Mouse (Mus musculus): Measurements from ENCODE around the gene Gcg.
A peak's percentile ranks its signal among the peaks of the same experiment; 100 is the strongest.

The Gcg gene

DNA sequence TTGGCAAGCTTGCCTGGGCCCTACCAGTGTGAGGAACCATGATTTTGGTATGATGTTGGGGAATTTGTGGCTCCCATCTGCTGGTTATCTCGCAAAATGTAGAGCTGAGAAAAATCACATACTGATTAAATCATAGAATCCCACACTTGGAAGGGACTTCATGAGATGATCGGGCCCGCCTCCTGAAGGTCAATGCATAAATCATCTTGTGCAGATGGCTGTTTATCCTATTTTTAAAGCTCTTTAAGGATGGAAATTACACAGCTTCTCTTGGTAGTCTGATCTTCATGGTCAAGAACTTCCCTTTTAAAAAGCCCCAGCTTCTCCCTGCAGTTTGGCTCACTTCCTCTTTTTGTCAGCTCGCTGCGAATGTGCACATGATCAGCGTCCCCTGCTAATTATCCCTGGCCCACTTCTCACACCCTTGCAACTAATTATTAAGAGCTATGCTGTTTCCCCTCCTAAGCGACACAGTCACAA is 23.2 kb downstream of the Gcg start:
- peak; percentile 47 for DNase-seq (ENCODE audit: low read depth, low spot score)

DNA sequence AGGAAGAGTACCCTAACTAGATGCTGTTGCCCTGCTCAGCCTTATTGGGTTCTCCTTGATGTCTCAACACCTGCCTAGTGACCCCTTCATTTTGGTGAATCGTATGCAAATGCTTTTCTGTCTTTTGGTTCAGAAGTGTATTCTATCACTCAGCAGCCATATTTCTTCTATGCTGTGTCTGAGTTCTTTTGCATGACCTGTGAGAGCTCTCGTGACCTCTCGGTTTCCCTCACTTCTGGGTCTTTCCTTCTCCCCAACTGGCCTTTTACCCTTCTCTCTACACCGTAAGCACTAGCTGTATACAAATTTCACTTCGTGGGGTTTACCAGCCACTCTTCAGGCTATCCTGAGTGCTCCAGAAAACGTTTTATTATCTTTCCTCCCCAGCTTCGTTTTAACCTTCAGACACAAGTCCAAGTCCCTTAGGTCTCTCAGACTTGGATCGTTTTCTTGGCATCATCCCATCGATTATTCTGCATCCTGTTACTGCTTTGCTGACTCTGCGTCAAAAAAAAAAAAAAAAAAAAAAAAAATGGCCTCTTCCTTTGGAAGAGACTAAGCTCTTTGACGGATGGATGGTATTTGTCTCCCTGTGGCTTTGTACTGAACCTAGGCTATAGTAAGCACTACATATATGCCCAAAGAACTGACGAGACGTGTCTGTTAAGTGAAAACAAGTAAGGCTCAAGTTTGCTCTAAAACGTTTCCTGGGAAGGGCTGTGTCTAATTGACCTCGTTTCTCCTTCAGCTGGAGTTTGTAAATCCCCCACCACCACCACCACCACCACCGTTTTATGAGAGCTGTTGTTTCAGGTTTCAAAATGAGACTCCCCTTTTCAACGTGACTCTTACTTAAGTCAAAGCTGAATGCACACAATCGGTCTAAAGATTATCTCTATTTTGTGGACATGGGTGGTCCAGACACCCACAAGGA is 23.9 kb downstream of the Gcg start:
- DNase-seq (ENCODE audit: low read depth, low spot score) = no peak

DNA sequence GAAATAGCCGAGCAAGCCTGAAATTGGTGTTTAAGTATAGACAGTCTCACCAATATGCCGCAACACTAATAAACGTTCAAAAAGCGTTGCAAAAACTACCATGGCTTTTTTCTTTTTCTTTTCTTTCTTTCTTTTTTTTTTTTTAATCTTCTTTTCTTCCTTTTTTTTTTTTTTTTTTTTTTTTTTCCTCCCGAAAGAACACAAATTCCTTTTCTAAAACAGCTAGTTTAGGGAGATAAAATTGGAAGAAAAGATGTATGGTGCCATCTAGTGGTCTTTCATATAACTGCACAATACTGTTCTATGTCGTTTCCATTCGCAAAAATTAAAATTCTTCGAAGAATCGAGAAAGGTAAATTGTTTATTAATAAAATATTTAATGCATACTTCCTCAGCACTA is 25.4 kb downstream of the Gcg start:
- DNase-seq (ENCODE audit: low read depth, low spot score) = peak; percentile 55

DNA sequence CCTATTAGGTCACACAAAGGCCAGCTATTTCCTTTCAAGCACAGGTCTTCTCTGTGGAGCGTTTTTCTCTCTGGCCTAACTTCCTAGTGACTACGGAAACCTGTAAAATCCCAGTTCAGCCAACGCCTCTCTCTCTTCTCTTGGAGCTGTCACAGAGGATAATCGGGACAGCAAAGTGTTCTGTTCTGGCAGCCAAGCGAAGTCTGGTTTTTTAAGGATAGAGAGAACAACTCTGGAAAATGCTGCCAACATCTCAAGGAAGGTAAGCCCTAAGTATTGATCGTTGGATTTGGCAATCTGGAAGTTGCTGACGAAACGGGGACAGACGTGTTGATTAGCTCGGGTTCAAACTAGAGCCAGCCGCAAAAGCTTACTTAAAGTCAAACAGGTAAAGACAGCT is 28.5 kb downstream of the Gcg start:
- peak; percentile 58 for DNase-seq (ENCODE audit: low read depth, low spot score)

DNA sequence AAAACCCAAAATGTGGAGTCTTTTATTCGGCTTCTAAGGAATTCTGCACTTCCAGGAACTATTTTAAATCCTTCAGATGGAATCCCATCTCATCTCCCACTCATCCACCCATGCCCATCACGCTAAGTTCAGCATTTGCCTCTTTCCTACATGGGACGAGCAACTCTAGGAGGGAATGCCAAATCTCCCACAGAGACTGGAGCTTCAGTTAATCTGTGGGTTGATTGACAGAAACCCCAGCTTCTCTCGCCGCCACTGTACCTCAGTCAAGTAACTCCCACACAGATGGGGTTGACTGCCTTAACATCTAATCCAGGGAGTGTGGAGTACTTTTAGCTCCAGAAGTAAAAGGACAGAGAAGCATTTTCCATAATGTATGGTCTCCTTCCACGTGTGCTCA is 29.4 kb downstream of the Gcg start:
- peak; percentile 87 for DNase-seq (ENCODE audit: low read depth, low spot score)

DNA sequence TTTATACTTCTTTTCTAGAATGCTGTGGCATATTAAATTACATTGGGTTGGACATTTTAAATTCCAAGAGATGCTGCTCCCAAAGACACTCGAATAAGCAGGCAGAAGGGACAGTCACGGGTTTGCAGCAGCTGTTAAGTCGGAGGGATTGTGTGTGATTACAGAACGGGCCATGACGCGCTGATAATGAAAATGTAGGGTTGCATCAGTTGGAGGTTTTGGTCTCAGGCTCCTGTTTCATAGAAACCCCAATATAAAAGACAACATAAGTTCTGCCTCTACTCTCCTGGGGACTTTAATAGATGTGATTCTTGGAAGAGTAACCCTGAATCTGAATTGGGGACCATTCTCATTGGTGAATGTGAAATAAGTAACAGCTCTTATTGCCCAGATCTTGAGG is 33.1 kb downstream of the Gcg start:
- DNase-seq (ENCODE audit: low read depth, low spot score) = no peak

DNA sequence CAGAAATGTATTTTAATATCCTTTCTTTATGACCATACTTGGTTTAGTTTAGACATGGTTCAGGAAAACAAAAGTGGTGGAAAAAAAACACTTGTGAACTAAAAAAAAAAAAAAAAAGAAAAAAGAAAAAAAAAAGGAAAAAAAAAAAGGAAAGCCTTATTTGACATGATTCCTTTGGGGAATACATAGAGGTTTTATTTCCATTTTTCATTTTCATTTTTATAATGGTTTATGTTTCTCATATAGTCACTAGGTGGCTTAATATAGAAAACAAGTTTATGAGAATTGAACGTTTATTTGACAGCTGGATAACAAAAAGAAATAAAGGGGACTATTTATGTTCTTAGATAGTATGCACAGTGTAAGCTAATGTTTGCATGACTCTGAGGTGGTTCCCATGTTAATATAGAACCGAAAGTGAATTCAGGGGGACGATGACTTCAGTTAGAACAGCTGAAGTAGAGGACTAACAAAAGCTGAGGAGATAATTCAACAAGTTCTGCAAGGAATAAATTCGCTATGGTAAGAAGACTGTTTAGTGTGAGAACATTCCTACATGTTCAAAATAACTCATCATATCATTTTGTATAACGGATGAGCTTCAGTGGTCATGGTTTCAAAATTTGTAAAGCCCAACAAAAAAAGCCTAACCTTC is 33.6 kb downstream of the Gcg start:
- DNase-seq (ENCODE audit: low read depth, low spot score) = no peak

DNA sequence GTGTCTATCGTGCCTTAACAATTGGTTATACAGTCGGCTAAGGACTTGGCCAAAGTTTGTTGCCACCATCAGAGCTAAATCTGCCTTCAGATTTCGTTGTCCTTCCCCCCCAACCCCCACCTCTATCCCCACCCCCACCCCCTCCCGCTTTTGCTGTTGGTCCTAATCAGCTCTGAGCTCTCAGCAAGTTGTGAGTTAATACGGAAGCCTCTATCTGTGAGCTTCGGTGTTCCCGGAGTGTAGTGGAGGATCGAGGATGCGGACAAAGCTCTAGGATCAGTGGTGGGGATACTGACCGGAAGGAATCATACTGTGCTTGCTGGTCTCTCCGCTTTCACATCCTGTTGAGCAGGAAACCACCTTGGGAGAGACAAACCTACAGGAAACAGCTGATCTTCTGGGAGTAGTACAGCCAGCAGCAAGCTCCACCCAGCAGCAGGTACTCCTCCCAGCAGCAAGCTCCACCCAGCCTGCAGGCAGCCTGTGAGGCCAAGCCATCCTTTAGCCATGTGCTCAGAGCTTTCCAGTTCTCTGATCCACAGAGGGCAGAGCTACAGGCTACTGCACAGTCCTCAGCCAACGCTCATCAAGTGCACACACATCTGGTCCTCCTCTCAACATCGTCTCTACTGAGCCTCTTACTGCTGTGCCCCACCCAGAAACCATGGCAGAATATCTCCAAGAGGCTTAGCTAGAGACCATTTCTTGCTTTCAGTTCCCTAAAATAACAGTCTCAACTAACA is 42.5 kb downstream of the Gcg start:
- DNase-seq (ENCODE audit: low read depth, low spot score) = no peak

DNA sequence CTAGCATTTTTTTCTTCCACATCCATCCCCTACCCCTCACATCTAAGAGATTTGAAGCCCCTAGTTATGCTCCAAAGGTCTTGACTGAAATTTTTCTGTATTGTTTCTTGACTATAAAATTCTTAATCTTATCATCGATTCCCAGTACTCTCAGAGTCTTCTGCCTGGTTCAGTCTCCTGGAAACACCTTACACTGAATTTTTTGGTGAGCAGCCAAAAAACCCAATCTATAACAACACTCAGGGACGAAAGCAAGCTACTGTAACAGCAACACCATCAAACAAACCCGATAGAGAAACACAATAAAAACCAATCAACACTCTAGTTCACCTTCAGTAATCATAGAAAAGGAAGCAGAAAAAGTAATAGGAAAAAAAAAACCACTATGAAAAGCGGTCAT is 43.4 kb downstream of the Gcg start:
- no peak for DNase-seq (ENCODE audit: low read depth, low spot score)

DNA sequence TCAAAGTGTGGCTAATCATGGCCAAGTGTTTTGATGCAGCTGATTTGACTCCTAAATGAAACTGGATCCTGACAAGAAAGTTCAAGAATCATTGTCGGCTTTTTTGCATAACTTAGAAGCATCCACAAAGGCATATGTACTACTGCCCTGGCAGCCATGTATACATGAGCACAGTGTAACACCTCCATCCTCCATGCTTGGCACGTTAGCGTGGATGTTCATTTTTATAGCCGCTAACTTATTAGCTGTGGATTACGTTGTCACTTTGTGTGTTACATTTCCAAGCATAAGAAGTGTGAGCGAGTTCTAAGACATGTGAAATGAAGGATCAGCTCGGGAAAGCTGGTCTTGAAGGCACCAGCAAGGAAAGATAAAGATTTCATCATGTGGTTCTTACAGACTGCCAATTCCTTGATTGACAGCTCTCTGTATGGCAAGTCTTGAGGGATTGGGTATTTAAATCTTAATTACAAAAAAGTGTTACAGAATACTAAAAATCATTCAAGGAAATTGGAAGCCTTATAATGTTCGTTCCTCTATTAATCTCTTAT is 52.1 kb downstream of the Gcg start:
- no peak for DNase-seq (ENCODE audit: low read depth, low spot score)

DNA sequence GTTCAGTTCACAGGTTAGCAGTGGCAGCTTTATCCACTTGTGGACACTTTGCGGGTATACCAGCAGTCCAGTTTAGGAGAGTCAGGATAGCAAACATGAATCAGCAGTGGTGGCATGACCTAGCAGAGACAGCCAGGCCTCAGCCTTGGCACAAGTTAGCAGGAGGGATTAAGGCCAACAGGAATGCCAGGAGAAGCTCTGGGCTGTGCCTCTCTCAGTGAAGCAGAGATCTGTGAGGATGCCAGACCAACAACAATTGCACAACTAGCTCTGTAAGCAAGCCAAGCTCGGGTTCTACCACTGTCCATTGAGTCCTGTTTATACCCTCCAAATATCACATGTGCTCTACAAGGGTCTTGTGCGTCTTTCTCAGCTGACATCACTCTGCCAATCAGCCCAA is 57.5 kb downstream of the Gcg start:
- no peak for DNase-seq (ENCODE audit: low read depth, low spot score)

All from brain, adult 2 months (tissue).